Mouse (Mus musculus): ENCODE data around the gene Slc35b2. TPM values are rescaled to one million over a fixed set of nuclear protein-coding genes. Genes with fewer than 3 reads are reported as not detected.
A peak's percentile ranks its signal among the peaks of the same experiment; 100 is the strongest.

Slc35b2 gene
- polyA plus RNA-seq, 1 experiment from 2014 or later = 79.5 TPM

- Histone ChIP-seq H3K9me3 (ENCODE audit: control insufficient read depth) (no peaks in the 10 kb centered on the region), H3K36me3 (ENCODE audit: control insufficient read depth, insufficient read depth) (peaks cover 3% of the 10 kb centered on the region; the same call in 1 of the 2 replicates), H3K4me1 (replicated peaks; ENCODE audit: control insufficient read depth, insufficient read depth, low read length) (no peaks in the 10 kb centered on the region), H3K27me3 (replicated peaks; ENCODE audit: control insufficient read depth, insufficient read depth, low read length) (peaks cover 74% of the 10 kb centered on the region), H3K27ac (ENCODE audit: low read depth, low read length) (no peak overlapping the region), H3K9ac (ENCODE audit: low read depth, low read length) (no peak overlapping the region), H3K4me2 (replicated peaks; ENCODE audit: low read depth) (0 out of 2 replicates have a peak overlapping the region, but pooled peaks have one; percentile 35), H3K4me3 (ENCODE audit: low read depth, low read length) (no peak overlapping the region)
- 27% methylated on average over 24 of the region's 24 CpGs for WGBS
- TF ChIP-seq CTCF (IDR thresholded peaks at IDR 0.05; ENCODE audit: low read depth) = no peak
- ATAC-seq = no peak
Observed at GRCm38 (mm10) chr17:45544001-45544872, 19.4 kb upstream of the Slc35b2 start.

GRCm38 (mm10) chr17:45544873-45545277 is 18.8 kb upstream of the Slc35b2 start:
- H3K36me3 ChIP-seq (ENCODE audit: control insufficient read depth, insufficient read depth) = peaks cover 3% of the 10 kb centered on the region; the same call in 1 of the 2 replicates
- 28% methylated on average over 46 of the region's 46 CpGs for WGBS
- H3K9me3 ChIP-seq (ENCODE audit: control insufficient read depth) = no peaks in the 10 kb centered on the region
- H3K4me1 ChIP-seq (replicated peaks; ENCODE audit: control insufficient read depth, insufficient read depth, low read length) = no peaks in the 10 kb centered on the region
- H3K4me3 ChIP-seq (ENCODE audit: low read depth, low read length) = peak overlapping the region; percentile 24
- no peak overlapping the region for H3K9ac ChIP-seq (ENCODE audit: low read depth, low read length)
- TF ChIP-seq CTCF (IDR thresholded peaks at IDR 0.05; ENCODE audit: low read depth) = no peak
- ATAC-seq = no peak
- peaks cover 77% of the 10 kb centered on the region for H3K27me3 ChIP-seq (replicated peaks; ENCODE audit: control insufficient read depth, insufficient read depth, low read length)
- H3K4me2 ChIP-seq (replicated peaks; ENCODE audit: low read depth) = peak overlapping the region; percentile 35
- no peak overlapping the region for H3K27ac ChIP-seq (ENCODE audit: low read depth, low read length)

GRCm38 (mm10) chr17:45545278-45545961 is 18.3 kb upstream of the Slc35b2 start:
- ATAC-seq = no peak
- TF ChIP-seq CTCF (IDR thresholded peaks at IDR 0.05; ENCODE audit: low read depth) = no peak
- peak overlapping the region; percentile 35 for H3K4me2 ChIP-seq (replicated peaks; ENCODE audit: low read depth)
- no peak overlapping the region for H3K27ac ChIP-seq (ENCODE audit: low read depth, low read length)
- 17% methylated on average over 74 of the region's 74 CpGs for WGBS
- peaks cover 3% of the 10 kb centered on the region; the same call in 1 of the 2 replicates for H3K36me3 ChIP-seq (ENCODE audit: control insufficient read depth, insufficient read depth)
- peaks cover 80% of the 10 kb centered on the region for H3K27me3 ChIP-seq (replicated peaks; ENCODE audit: control insufficient read depth, insufficient read depth, low read length)
- H3K4me3 ChIP-seq (ENCODE audit: low read depth, low read length) = peak overlapping the region; percentile 24
- H3K9ac ChIP-seq (ENCODE audit: low read depth, low read length) = no peak overlapping the region
- no peaks in the 10 kb centered on the region for H3K9me3 ChIP-seq (ENCODE audit: control insufficient read depth)
- no peaks in the 10 kb centered on the region for H3K4me1 ChIP-seq (replicated peaks; ENCODE audit: control insufficient read depth, insufficient read depth, low read length)

GRCm38 (mm10) chr17:45546941-45547340 is 16.7 kb upstream of the Slc35b2 start:
- no peak overlapping the region for H3K9ac ChIP-seq (ENCODE audit: low read depth, low read length)
- WGBS = 72% methylated on average over 16 of the region's 16 CpGs
- H3K9me3 ChIP-seq (ENCODE audit: control insufficient read depth) = no peaks in the 10 kb centered on the region
- H3K4me3 ChIP-seq (ENCODE audit: low read depth, low read length) = no peak overlapping the region
- no peaks in the 10 kb centered on the region for H3K4me1 ChIP-seq (replicated peaks; ENCODE audit: control insufficient read depth, insufficient read depth, low read length)
- H3K27me3 ChIP-seq (replicated peaks; ENCODE audit: control insufficient read depth, insufficient read depth, low read length) = peaks cover 84% of the 10 kb centered on the region
- H3K4me2 ChIP-seq (replicated peaks; ENCODE audit: low read depth) = no peak overlapping the region
- no peak overlapping the region for H3K27ac ChIP-seq (ENCODE audit: low read depth, low read length)
- TF ChIP-seq CTCF (IDR thresholded peaks at IDR 0.05; ENCODE audit: low read depth) = no peak
- peaks cover 3% of the 10 kb centered on the region; the same call in 1 of the 2 replicates for H3K36me3 ChIP-seq (ENCODE audit: control insufficient read depth, insufficient read depth)
- no peak for ATAC-seq

GRCm38 (mm10) chr17:45547461-45548190 is 16.0 kb upstream of the Slc35b2 start:
- ATAC-seq = no peak

More at GRCm38 (mm10) chr17:45547461-45548190, 16.0 kb upstream of the Slc35b2 start:
- TF ChIP-seq CTCF (IDR thresholded peaks at IDR 0.05; ENCODE audit: low read depth) = peak; percentile 31; the same call in 1 of the 2 replicates
- Histone ChIP-seq H3K27ac (ENCODE audit: low read depth, low read length) (no peak overlapping the region), H3K36me3 (ENCODE audit: control insufficient read depth, insufficient read depth) (peaks cover 3% of the 10 kb centered on the region; the same call in 1 of the 2 replicates), H3K4me1 (replicated peaks; ENCODE audit: control insufficient read depth, insufficient read depth, low read length) (no peaks in the 10 kb centered on the region), H3K4me3 (ENCODE audit: low read depth, low read length) (no peak overlapping the region), H3K27me3 (replicated peaks; ENCODE audit: control insufficient read depth, insufficient read depth, low read length) (peaks cover 83% of the 10 kb centered on the region), H3K9me3 (ENCODE audit: control insufficient read depth) (no peaks in the 10 kb centered on the region), H3K9ac (ENCODE audit: low read depth, low read length) (no peak overlapping the region), H3K4me2 (replicated peaks; ENCODE audit: low read depth) (no peak overlapping the region)
- 81% methylated on average over 5 of the region's 5 CpGs for WGBS

Data from intestine, postnatal 0 days (tissue).